Mouse (Mus musculus) heart, embryonic 16.5 days (tissue): Measurements from ENCODE around the gene Usp46. TPM values are rescaled to one million over a fixed set of nuclear protein-coding genes. Genes with fewer than 3 reads are reported as not detected.

ENCODE experiments used
- ATAC-seq: fragments of 200-750 bp; cut with Nextera tagmentation; replicated peaks from 2 replicates; pipeline ENCODE4 v1.8.0; 2017; ENCODE audit warnings: moderate number of reproducible peaks; ENCODE audit not compliant: insufficient read depth, low FRiP score; ENCODE audit errors: extremely low read depth
- H3K27ac ChIP-seq: fragments of 300-500 bp; sonication (generic); 2 replicates; pipeline ENCODE4 v1.5.1; 2014; ENCODE audit warnings: mild to moderate bottlenecking, low read length, control low read depth, moderate library complexity
- H3K27me3 ChIP-seq: fragments of 300-500 bp; sonication (generic); 2 replicates; pipeline ENCODE4 v1.6.1; 2014; ENCODE audit warnings: low read length, mixed read lengths; ENCODE audit not compliant: control insufficient read depth, insufficient read depth
- H3K36me3 ChIP-seq: fragments of 300-500 bp; sonication (generic); 2 replicates; pipeline ENCODE4 v1.6.1; 2014; ENCODE audit not compliant: control insufficient read depth, insufficient read depth
- H3K4me1 ChIP-seq: fragments of 300-500 bp; sonication (generic); 2 replicates; pipeline ENCODE4 v1.6.1; 2014; ENCODE audit warnings: low read length, mixed read lengths; ENCODE audit not compliant: control insufficient read depth, insufficient read depth
- H3K4me2 ChIP-seq: fragments of 300-500 bp; sonication (generic); 2 replicates; pipeline ENCODE4 v1.6.1; 2014; ENCODE audit warnings: low read depth, mild to moderate bottlenecking, control low read depth, low read length
- H3K4me3 ChIP-seq: fragments of 300-500 bp; sonication (generic); 2 replicates; pipeline ENCODE4 v1.5.1; 2014; ENCODE audit warnings: mild to moderate bottlenecking, control low read depth, low read length
- H3K9ac ChIP-seq: fragments of 300-500 bp; sonication (generic); 2 replicates; pipeline ENCODE4 v1.6.1; 2014; ENCODE audit warnings: low read length, control low read depth
- H3K9me3 ChIP-seq: fragments of 300-500 bp; sonication (generic); replicated peaks from 2 replicates; pipeline ENCODE4 v1.6.1; 2016; ENCODE audit warnings: low read length; ENCODE audit not compliant: control insufficient read depth
- WGBS: fragments of 180-500 bp; shearing (Covaris S2); extraction: QIAGEN DNeasy Blood & Tissue Kit; methylation state at CpG from one replicate; pipeline ENCODE4 v1.1.7; 2014; 5-methylcytosine and 5-hydroxymethylcytosine counted together
- polyA plus RNA-seq: library from polyadenylated mRNA; unstranded; fragments of >200 nt; fragmentation: Nextera tagmentation; extraction: Ambion mirVana; gene quantifications from 2 replicates; pipeline ENCODE4 v1.2.1, GENCODE M21; 2015

Usp46 gene
- 27.8 and 31.3 TPM in 2 replicates for polyA plus RNA-seq

DNA sequence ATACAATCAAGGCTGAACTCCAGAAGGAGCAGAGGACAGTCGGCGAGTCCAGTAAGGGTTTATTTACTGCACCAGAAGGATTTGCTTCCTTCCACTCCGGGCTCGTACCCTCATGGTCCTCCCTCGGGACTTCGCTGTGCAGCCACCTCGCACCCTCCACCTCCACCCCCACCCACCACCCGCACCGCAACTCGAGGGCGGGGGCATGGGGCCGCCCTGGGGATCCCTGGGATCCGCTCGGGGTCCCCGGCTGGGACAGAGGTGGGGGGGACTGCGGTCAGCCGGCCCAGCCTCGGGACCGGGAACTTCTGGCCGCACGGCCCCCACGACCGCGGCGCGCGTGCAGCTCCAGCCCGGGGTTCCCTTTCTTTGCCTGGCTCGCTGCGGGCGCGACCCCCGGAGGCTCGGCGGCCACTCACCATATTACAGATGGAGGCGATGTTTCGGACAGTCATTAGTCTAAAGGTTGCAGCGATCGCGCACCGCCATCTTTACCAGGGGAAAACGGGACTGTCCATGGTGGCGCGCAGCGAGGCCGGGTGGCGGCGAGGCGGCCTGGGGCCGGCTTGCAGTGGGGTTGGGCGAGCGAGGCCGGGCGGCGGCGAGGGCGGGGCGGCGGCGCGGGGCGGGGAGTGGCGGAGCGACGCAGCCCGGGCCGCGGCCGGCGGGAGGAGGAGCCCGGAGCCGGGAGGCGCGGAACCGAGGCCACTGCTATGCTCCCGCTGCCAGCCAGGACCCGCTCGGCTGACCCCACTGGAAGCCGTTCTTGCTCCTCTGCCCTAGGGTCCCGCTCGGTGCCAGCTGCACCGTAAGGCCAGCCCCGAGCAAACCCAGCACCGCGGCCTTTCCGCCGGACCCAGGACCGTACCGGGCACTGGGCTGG, at the start of gene Usp46:
Usp46 (minus strand) TSS at position 601 of the 883 bp plus-strand sequence.
- H3K36me3 ChIP-seq, result no peaks in the 10 kb centered on the region
- WGBS, result under 1% methylated on average over 85 of the region's 89 CpGs
- no peaks in the 10 kb centered on the region for H3K27me3 ChIP-seq
- peak; percentile 92 for ATAC-seq
- peak within 1 kb of the TSS; percentile 97 for H3K27ac ChIP-seq
- H3K9me3 ChIP-seq, result no peaks in the 10 kb centered on the region
- peak within 1 kb of the TSS; percentile 88 for H3K4me3 ChIP-seq
- H3K9ac ChIP-seq, result peak within 1 kb of the TSS; percentile 85
- H3K4me1 ChIP-seq, result peaks cover 36% of the 10 kb centered on the region
- H3K4me2 ChIP-seq, result peak within 1 kb of the TSS; percentile 76

DNA sequence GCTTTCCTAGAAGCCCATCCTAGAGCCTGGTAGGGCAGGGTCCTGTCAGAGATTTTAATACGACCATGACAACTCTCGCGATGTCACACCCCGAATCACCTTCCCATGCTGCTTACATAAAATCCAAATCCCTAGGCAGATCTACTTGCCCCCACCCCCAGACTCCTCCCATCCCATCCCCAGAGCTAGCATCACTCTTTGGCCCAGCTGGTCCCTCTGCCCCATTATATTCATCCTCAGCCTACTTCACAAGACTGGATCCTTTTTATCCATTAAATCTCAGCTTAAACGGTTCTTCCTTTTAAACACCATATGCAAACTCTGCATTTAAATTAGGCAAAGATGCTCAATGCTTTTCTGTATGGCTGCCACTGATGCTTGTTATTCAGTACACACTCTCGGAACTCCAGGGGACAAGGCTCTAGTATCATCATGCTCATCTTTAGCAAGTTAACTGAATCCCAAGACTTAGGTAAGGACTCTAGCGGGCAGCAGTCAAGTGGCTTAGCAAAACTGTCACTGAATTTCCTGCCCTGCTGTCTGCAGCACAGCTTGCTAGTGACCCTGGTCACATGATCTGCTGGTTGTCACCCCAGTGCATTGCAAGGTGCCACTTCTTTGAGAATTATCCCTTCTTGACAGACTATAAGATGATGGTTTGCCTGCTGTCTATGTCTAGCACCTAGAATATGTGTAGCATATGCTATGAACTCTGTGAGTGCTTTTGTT, 45.9 kb upstream of the Usp46 start:
- ATAC-seq, result no peak
- Histone ChIP-seq H3K9ac (no peak overlapping the region), H3K4me2 (no peak overlapping the region), H3K4me1 (no peaks in the 10 kb centered on the region), H3K27ac (no peak overlapping the region), H3K36me3 (no peaks in the 10 kb centered on the region), H3K4me3 (no peak overlapping the region), H3K9me3 (no peaks in the 10 kb centered on the region), H3K27me3 (no peaks in the 10 kb centered on the region)
- 89% methylated on average over 7 of the region's 7 CpGs for WGBS

DNA sequence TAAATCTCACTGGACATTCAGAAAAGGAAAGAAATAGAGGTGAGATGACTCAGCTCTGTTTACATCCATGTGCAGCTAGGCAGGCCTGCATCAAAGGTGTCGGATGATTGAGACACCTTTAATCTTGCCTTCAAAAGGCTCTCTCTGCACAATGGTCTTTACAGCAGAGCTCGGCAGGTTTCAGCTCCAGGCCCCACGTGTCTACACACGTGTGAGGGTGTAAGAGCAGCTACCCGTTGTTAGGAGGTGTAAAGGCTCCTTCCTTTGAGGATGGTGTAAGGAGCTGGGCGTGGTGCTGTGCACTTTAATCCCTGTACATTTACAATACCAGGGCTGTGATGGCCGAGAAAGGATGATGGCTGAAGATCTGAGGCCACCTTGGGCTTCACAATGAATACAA, 37.2 kb upstream of the Usp46 start:
- no peak for ATAC-seq

DNA sequence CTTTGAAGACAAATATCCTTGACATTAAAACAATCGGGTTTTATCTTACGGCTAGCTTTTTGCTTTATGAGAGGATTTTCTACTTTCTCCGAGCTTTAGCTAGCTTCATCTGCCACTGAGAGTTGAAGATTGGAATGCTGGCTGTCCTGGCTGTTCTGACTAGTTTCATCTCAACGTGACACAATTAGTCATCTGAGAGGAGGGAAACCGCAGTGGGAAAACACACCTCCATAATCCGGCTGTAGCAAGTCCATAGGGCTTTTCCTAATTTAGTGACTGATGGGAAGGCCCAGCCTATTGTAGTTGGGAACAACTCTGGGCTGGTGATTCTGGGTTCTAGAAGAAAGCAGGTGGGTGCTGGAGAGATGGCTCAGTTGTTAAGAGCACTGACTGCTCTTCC, 33.5 kb upstream of the Usp46 start:
- Histone ChIP-seq H3K27ac (no peak overlapping the region), H3K36me3 (no peaks in the 10 kb centered on the region), H3K9ac (no peak overlapping the region), H3K4me1 (no peaks in the 10 kb centered on the region), H3K4me2 (no peak overlapping the region), H3K9me3 (peaks cover 8% of the 10 kb centered on the region), H3K4me3 (no peak overlapping the region), H3K27me3 (no peaks in the 10 kb centered on the region)
- WGBS, result 67% methylated on average over 6 of the region's 6 CpGs
- no peak for ATAC-seq

More for the DNA sequence above, 37.2 kb upstream of the Usp46 start:
- H3K4me3 ChIP-seq, result no peak overlapping the region
- WGBS, result 54% methylated on average over 7 of the region's 7 CpGs
- no peak overlapping the region for H3K9ac ChIP-seq
- no peaks in the 10 kb centered on the region for H3K4me1 ChIP-seq
- H3K27me3 ChIP-seq, result no peaks in the 10 kb centered on the region
- peaks cover 8% of the 10 kb centered on the region for H3K9me3 ChIP-seq
- no peak overlapping the region for H3K4me2 ChIP-seq
- no peak overlapping the region for H3K27ac ChIP-seq
- no peaks in the 10 kb centered on the region for H3K36me3 ChIP-seq

DNA sequence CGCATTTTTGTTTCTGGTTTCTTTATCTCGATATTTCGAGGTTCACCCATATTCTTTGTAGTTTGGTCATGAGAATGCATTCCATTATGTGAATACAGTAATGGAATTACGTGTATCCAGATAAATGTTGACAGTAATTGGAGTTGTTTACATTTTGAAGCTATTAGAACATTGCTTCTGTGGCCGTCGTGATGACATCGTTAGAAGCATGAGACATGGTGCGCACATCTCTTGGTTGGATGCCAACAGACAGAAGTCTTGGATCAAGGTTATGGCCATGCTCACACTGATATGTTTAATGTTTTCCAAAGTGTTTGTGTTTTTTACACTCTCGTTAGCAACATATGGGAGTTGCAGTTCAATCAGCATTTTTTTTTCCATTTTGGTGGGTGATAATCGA, 30.8 kb upstream of the Usp46 start:
- Histone ChIP-seq H3K4me2 (no peak overlapping the region), H3K4me3 (no peak overlapping the region), H3K9me3 (peaks cover 3% of the 10 kb centered on the region), H3K27ac (no peak overlapping the region), H3K36me3 (peaks cover 13% of the 10 kb centered on the region), H3K4me1 (peaks cover 11% of the 10 kb centered on the region), H3K27me3 (no peaks in the 10 kb centered on the region), H3K9ac (no peak overlapping the region)
- WGBS, result 84% methylated on average over 10 of the region's 10 CpGs
- ATAC-seq, result no peak

DNA sequence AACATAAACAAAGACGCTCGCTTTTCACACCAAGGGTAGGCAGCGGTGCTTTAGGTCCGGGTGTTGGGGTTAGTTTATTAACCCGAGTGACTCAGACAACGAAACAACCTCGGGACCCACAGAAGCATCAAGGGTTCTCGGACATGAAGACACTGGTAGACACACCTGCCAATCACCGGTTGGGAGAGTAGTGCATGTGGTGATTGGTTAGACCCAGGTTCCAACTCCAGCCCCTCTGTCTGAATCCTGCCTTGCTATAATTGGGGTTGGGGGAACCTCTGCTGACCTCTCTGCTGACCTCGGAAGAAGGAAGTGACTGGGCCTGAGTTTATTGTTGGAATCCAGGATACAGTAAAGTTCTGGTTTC, 29.6 kb upstream of the Usp46 start:
- Histone ChIP-seq H3K9ac (no peak overlapping the region), H3K4me3 (no peak overlapping the region), H3K9me3 (no peaks in the 10 kb centered on the region), H3K4me2 (no peak overlapping the region), H3K36me3 (peaks cover 13% of the 10 kb centered on the region), H3K27me3 (no peaks in the 10 kb centered on the region), H3K27ac (no peak overlapping the region), H3K4me1 (peaks cover 11% of the 10 kb centered on the region)
- 74% methylated on average over 10 of the region's 10 CpGs for WGBS
- no peak for ATAC-seq

DNA sequence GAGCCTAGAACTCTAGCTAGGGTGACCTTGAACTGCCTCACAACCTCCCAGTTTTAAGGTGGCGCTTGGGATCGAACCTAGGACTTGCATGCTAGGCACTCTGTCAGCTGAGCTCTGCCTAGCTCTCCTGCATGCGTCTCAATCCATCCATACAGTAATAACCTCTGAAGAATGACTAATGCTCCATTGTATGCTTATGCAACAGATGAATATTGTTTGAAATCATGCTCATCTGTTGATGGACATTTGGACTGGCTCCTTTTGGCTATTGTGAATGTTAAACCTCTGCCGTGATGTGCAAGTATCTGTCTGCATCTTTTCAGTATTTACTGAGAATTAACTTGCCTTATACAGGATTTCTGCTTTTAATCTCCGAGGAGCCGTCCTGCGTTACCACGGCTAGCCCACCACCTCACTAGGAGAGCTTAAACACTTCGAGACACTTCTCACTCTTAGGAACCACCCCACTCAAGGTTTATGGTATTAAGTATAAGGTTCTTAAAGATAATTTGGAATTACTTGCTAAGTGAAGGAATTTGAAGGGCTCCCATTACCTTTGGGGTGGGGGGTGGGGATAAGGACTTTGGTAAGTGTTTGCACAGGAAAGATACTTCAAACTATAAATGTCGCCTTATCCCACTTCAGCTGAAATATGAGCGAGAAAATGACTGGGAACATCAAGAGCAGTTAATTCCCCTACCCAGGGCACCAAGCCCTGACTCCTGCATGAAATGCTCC, 29.1 kb upstream of the Usp46 start:
- no peaks in the 10 kb centered on the region for H3K9me3 ChIP-seq

DNA sequence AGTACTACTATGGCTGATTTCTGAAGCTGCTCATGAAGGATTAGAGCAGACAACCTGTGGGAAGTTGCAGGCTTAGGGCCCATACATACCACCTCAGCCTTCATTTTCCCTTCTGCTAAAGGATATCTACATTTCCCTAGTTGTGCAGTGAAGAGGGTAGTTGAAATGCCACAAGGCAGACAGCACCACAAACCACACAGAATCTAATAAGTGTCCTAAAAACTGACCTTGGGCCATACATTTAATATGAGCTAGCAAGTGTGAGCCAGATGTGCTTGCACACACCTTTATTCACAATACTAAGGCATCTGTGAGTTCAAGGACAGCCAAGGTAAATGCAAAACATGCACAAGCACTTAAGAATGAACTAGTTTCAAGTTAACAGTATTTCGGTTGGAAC, 27.8 kb upstream of the Usp46 start:
- Histone ChIP-seq H3K4me1 (peaks cover 14% of the 10 kb centered on the region), H3K4me2 (no peak overlapping the region), H3K27me3 (no peaks in the 10 kb centered on the region), H3K9me3 (no peaks in the 10 kb centered on the region), H3K4me3 (no peak overlapping the region), H3K36me3 (peaks cover 13% of the 10 kb centered on the region), H3K27ac (peak overlapping the region; percentile 35; the same call in 1 of the 2 replicates), H3K9ac (no peak overlapping the region)
- 95% methylated on average over 1 of the region's 1 CpGs for WGBS
- ATAC-seq, result no peak

More for the DNA sequence above, 29.1 kb upstream of the Usp46 start:
- peaks cover 13% of the 10 kb centered on the region for H3K4me1 ChIP-seq
- no peak overlapping the region for H3K9ac ChIP-seq
- H3K4me2 ChIP-seq, result no peak overlapping the region
- H3K27ac ChIP-seq, result no peak overlapping the region
- peaks cover 13% of the 10 kb centered on the region for H3K36me3 ChIP-seq
- ATAC-seq, result no peak
- no peak overlapping the region for H3K4me3 ChIP-seq
- WGBS, result 80% methylated on average over 11 of the region's 11 CpGs
- no peaks in the 10 kb centered on the region for H3K27me3 ChIP-seq
